Comparison of ENCODE assay signal across 20 mouse cellular contexts in genomic region chrX:22898048-22898697, GRCm38 (mm10).
DNase-seq lines count a peak whose midpoint lies in the region; ATAC-seq lines count a peak whose summit lies in the region.
"Had no signal": no experiment of that assay in that cellular context is flagged by ENCODE, and none has a peak within 500 bp of the region (broad histone marks: within the 10 kb centered on the region; RNA-seq: fewer than 3 reads in every experiment).

No protein-coding gene starts in this region.

- H3K27me3 ChIP-seq in neural tube, embryonic 11.5 days (ENCODE audit: control insufficient read depth, insufficient read depth, low read length): no peaks in the 10 kb centered on the region
- no peaks in the 10 kb centered on the region for H3K27me3 ChIP-seq in hindbrain, embryonic 13.5 days
- H3K27me3 ChIP-seq in kidney, embryonic 16.5 days (ENCODE audit: insufficient read depth, low read length): no peaks in the 10 kb centered on the region
- H3K27me3 ChIP-seq: embryonic facial prominence, embryonic 13.5 days; liver, embryonic 13.5 days; lung, embryonic 15.5 days had no signal

- no peak overlapping the region for H3K4me3 ChIP-seq in neural tube, embryonic 11.5 days (ENCODE audit: low read depth, low read length)
- no peak overlapping the region for H3K4me3 ChIP-seq in hindbrain, embryonic 13.5 days
- no peak overlapping the region for H3K4me3 ChIP-seq in kidney, embryonic 16.5 days (ENCODE audit: low read length)
- H3K4me3 ChIP-seq: embryonic facial prominence, embryonic 13.5 days; gastrocnemius, adult 2 months; layer of hippocampus, adult 2 months; liver, embryonic 13.5 days; lung, embryonic 15.5 days had no signal

- H3K36me3 ChIP-seq in neural tube, embryonic 11.5 days (ENCODE audit: control insufficient read depth, insufficient read depth, low read length): no peaks in the 10 kb centered on the region
- H3K36me3 ChIP-seq in hindbrain, embryonic 13.5 days: no peaks in the 10 kb centered on the region
- no peaks in the 10 kb centered on the region for H3K36me3 ChIP-seq in kidney, embryonic 16.5 days (ENCODE audit: insufficient read depth, low read length)
- H3K36me3 ChIP-seq: embryonic facial prominence, embryonic 13.5 days; G1E; liver, embryonic 13.5 days; lung, embryonic 15.5 days had no signal

- H3K9ac ChIP-seq in neural tube, embryonic 11.5 days (ENCODE audit: low read length): no peak overlapping the region
- H3K9ac ChIP-seq in hindbrain, embryonic 13.5 days: no peak overlapping the region
- H3K9ac ChIP-seq in kidney, embryonic 16.5 days (replicated peaks; ENCODE audit: low read length): no peak overlapping the region
- H3K9ac ChIP-seq: embryonic facial prominence, embryonic 13.5 days; liver, embryonic 13.5 days; lung, embryonic 15.5 days had no signal

- no peaks in the 10 kb centered on the region for H3K4me1 ChIP-seq in neural tube, embryonic 11.5 days (ENCODE audit: control insufficient read depth, insufficient read depth, low read length)
- no peaks in the 10 kb centered on the region for H3K4me1 ChIP-seq in hindbrain, embryonic 13.5 days (replicated peaks)
- no peaks in the 10 kb centered on the region for H3K4me1 ChIP-seq in kidney, embryonic 16.5 days (ENCODE audit: insufficient read depth, low read length)
- H3K4me1 ChIP-seq: embryonic facial prominence, embryonic 13.5 days; liver, embryonic 13.5 days; lung, embryonic 15.5 days had no signal

- peak; percentile 7 for DNase-seq in embryo, embryonic 10.5 days (ENCODE audit: low spot score)
- no peak for DNase-seq in embryo, embryonic 10 days (ENCODE audit: low spot score)
- no peak for DNase-seq in neural tube, embryonic 11.5 days (ENCODE audit: low spot score)
- DNase-seq in neural tube, embryonic 10.5 days (ENCODE audit: extremely low spot score, low spot score): no peak
- DNase-seq in liver: no peak
- no peak for DNase-seq in gastrocnemius, adult 18-20 months (ENCODE audit: low spot score)
- DNase-seq: cerebellum, postnatal 14 days; gastrocnemius, adult 2 months; heart, adult 18-20 months; liver, embryonic 13.5 days; thymus, postnatal 14 days had no signal

- H3K4me2 ChIP-seq in neural tube, embryonic 11.5 days (ENCODE audit: low read depth): no peak overlapping the region
- H3K4me2 ChIP-seq in hindbrain, embryonic 13.5 days: no peak overlapping the region
- no peak overlapping the region for H3K4me2 ChIP-seq in kidney, embryonic 16.5 days (replicated peaks; ENCODE audit: low read depth, low read length)
- H3K4me2 ChIP-seq: embryonic facial prominence, embryonic 13.5 days; liver, embryonic 13.5 days; lung, embryonic 15.5 days had no signal

- ATAC-seq in neural tube, embryonic 11.5 days (ENCODE audit: insufficient read depth, low FRiP score, low TSS enrichment): peak; percentile 93
- ATAC-seq in hindbrain, embryonic 13.5 days (ENCODE audit: low FRiP score): 0 out of 2 replicates have a peak, but pooled peaks have one; percentile 39
- no peak for ATAC-seq in kidney, embryonic 16.5 days (ENCODE audit: low FRiP score, low TSS enrichment)
- ATAC-seq: CD4-positive, CD25-positive, alpha-beta regulatory T cell, adult 4 months; intestine, postnatal 0 days had no signal

- 47% methylated on average over 7 of the region's 7 CpGs for WGBS in neural tube, embryonic 11.5 days
- 39% methylated on average over 7 of the region's 7 CpGs for WGBS in hindbrain, embryonic 13.5 days
- 68% methylated on average over 7 of the region's 7 CpGs for WGBS in kidney, embryonic 16.5 days

- H3K9me3 ChIP-seq in neural tube, embryonic 11.5 days (ENCODE audit: control insufficient read depth, low read length): no peaks in the 10 kb centered on the region
- H3K9me3 ChIP-seq in hindbrain, embryonic 13.5 days: no peaks in the 10 kb centered on the region
- H3K9me3 ChIP-seq in kidney, embryonic 16.5 days (ENCODE audit: low read length): no peaks in the 10 kb centered on the region
- H3K9me3 ChIP-seq: embryonic facial prominence, embryonic 13.5 days; G1E; liver, embryonic 13.5 days; lung, embryonic 15.5 days had no signal

- H3K27ac ChIP-seq in neural tube, embryonic 11.5 days (ENCODE audit: low read depth, low read length): no peak overlapping the region
- no peak overlapping the region for H3K27ac ChIP-seq in hindbrain, embryonic 13.5 days
- no peak overlapping the region for H3K27ac ChIP-seq in kidney, embryonic 16.5 days (ENCODE audit: low read length)
- H3K27ac ChIP-seq: embryonic facial prominence, embryonic 13.5 days; gastrocnemius, adult 2 months; kidney, postnatal 0 days; layer of hippocampus, adult 2 months; liver, embryonic 13.5 days; lung, embryonic 15.5 days had no signal
